In genomic region chr7:104603173-104603572, GRCm38 (mm10) we compare ENCODE assay signal across 9 mouse cellular contexts. TPM values are rescaled to one million over a fixed set of nuclear protein-coding genes. Genes with fewer than 3 reads are reported as not detected.
DNase-seq lines count a peak whose midpoint lies in the region; ATAC-seq lines count a peak whose summit lies in the region.
"Had no signal": no experiment of that assay in that cellular context is flagged by ENCODE, and none has a peak within 500 bp of the region (broad histone marks: within the 10 kb centered on the region; RNA-seq: fewer than 3 reads in every experiment).

No protein-coding gene starts in this region.

- H3K9me3 ChIP-seq in heart, embryonic 11.5 days (replicated peaks; ENCODE audit: control insufficient read depth, low read length): 0 out of 2 replicates have a peak, but pooled peaks cover 2% of the 10 kb centered on the region
- H3K9me3 ChIP-seq: embryonic facial prominence, embryonic 13.5 days had no signal

- H3K4me2 ChIP-seq in heart, embryonic 11.5 days: no peak overlapping the region
- H3K4me2 ChIP-seq: embryonic facial prominence, embryonic 13.5 days had no signal

- peak; percentile 7 to 31 for DNase-seq in heart, postnatal 10 days
- DNase-seq in A20 (ENCODE audit: low read depth, low spot score) (peak; percentile 53), ZHBTc4 (ENCODE audit: low read depth, low spot score) (peak; percentile 73)
- peak; percentile 19 for DNase-seq in forelimb bud, embryonic 11.5 days (ENCODE audit: low read depth, low spot score)
- peak; percentile 53 for DNase-seq in lung, postnatal 36 days
- DNase-seq in thymus, postnatal 14 days: peak; percentile 56
- no peak for DNase-seq in frontal cortex, postnatal 14 days (ENCODE audit: low spot score in 2 of 2)

- H3K27ac ChIP-seq in heart, embryonic 11.5 days (ENCODE audit: low read depth, low read length): no peak overlapping the region
- H3K27ac ChIP-seq: embryonic facial prominence, embryonic 13.5 days had no signal

- no peaks in the 10 kb centered on the region for H3K27me3 ChIP-seq in heart, embryonic 11.5 days (ENCODE audit: control insufficient read depth, insufficient read depth, low read length)
- H3K27me3 ChIP-seq: embryonic facial prominence, embryonic 13.5 days had no signal

- ATAC-seq in heart, embryonic 11.5 days (replicated peaks; ENCODE audit: insufficient number of reproducible peaks, low FRiP score, low TSS enrichment): no peak

- intact Hi-C loops in heart, postnatal 10 days (cut with DNase I): loop anchor here (5.0 kb wide), 1 partner anchor 156 kb away; no protein-coding TSS in a partner anchor

- no peak overlapping the region for H3K4me3 ChIP-seq in heart, embryonic 11.5 days (ENCODE audit: low read depth, low read length)
- H3K4me3 ChIP-seq: embryonic facial prominence, embryonic 13.5 days had no signal

- no peak overlapping the region for H3K9ac ChIP-seq in heart, embryonic 11.5 days (ENCODE audit: low read depth, low read length)
- H3K9ac ChIP-seq: embryonic facial prominence, embryonic 13.5 days had no signal

- H3K36me3 ChIP-seq in heart, embryonic 11.5 days (ENCODE audit: control insufficient read depth, insufficient read depth, low read length): no peaks in the 10 kb centered on the region
- H3K36me3 ChIP-seq: embryonic facial prominence, embryonic 13.5 days had no signal

- no peaks in the 10 kb centered on the region for H3K4me1 ChIP-seq in heart, embryonic 11.5 days (ENCODE audit: control insufficient read depth, insufficient read depth, low read length)
- H3K4me1 ChIP-seq: embryonic facial prominence, embryonic 13.5 days had no signal

- WGBS in heart, embryonic 11.5 days (ENCODE audit: insufficient replicate concordance): 2% methylated on average over 3 of the region's 3 CpGs

RNA-seq across cellular contexts. Expression of gene Olfr655, which starts 1.6 kb away (rescaled TPM):
- not detected for total RNA-seq in heart, postnatal 10 days (2021)
- polyA plus RNA-seq in heart, embryonic 11.5 days (2014; fragmentation: Nextera tagmentation; extraction: Ambion mirVana): not detected in 2 replicates

RNA-seq across cellular contexts. Expression of gene Olfr656, which starts 10.6 kb away (rescaled TPM):
- not detected for total RNA-seq in heart, postnatal 10 days (2021)
- not detected in 2 replicates for polyA plus RNA-seq in heart, embryonic 11.5 days (2014; fragmentation: Nextera tagmentation; extraction: Ambion mirVana)
- polyA plus RNA-seq: embryonic facial prominence, embryonic 13.5 days had no signal

RNA-seq across cellular contexts. Expression of gene Olfr654, which starts 16.3 kb away (rescaled TPM):
- not detected for total RNA-seq in heart, postnatal 10 days (2021)
- polyA plus RNA-seq in heart, embryonic 11.5 days (2014; fragmentation: Nextera tagmentation; extraction: Ambion mirVana): not detected in 2 replicates
- polyA plus RNA-seq: embryonic facial prominence, embryonic 13.5 days had no signal

RNA-seq across cellular contexts. Expression of gene Olfr657, which starts 21.4 kb away (rescaled TPM):
- not detected for total RNA-seq in heart, postnatal 10 days (2021)
- not detected in 2 replicates for polyA plus RNA-seq in heart, embryonic 11.5 days (2014; fragmentation: Nextera tagmentation; extraction: Ambion mirVana)
- polyA plus RNA-seq: embryonic facial prominence, embryonic 13.5 days had no signal

RNA-seq across cellular contexts. Expression of gene Olfr653, which starts 26.1 kb away (rescaled TPM):
- not detected for total RNA-seq in heart, postnatal 10 days (2021)
- not detected in 2 replicates for polyA plus RNA-seq in heart, embryonic 11.5 days (2014; fragmentation: Nextera tagmentation; extraction: Ambion mirVana)

Comparison
In these comparisons a context has a peak if more than half of its experiments do, and no peak if none do; other contexts are left out.
1. DNase-seq: peak in heart, postnatal 10 days (2 of 2), A20 (single experiment), ZHBTc4 (single experiment), forelimb bud, embryonic 11.5 days (single experiment), lung, postnatal 36 days (single experiment) and thymus, postnatal 14 days (single experiment); none in frontal cortex, postnatal 14 days (0 of 2).